Comparison of ENCODE assay signal across 12 mouse cellular contexts in genomic region chr4:132746911-132747517, GRCm38 (mm10). TPM values are rescaled to one million over a fixed set of nuclear protein-coding genes. Genes with fewer than 3 reads are reported as not detected.
DNase-seq lines count a peak whose midpoint lies in the region; ATAC-seq and TF ChIP-seq lines count a peak whose summit lies in the region.
"Had no signal": no experiment of that assay in that cellular context is flagged by ENCODE, and none has a peak within 500 bp of the region (broad histone marks: within the 10 kb centered on the region; RNA-seq: fewer than 3 reads in every experiment).

No protein-coding gene starts in this region.

- H3K27me3 ChIP-seq in heart, postnatal 0 days (ENCODE audit: control insufficient read depth, insufficient read depth, low read length) = no peaks in the 10 kb centered on the region
- H3K27me3 ChIP-seq in liver, embryonic 13.5 days = no peaks in the 10 kb centered on the region
- no peaks in the 10 kb centered on the region for H3K27me3 ChIP-seq in midbrain, postnatal 0 days (ENCODE audit: insufficient read depth, low read length)

- DNase-seq in heart, postnatal 0 days (ENCODE audit: low spot score) = no peak
- DNase-seq in heart, postnatal 4 days = no peak
- peak; percentile 39 for DNase-seq in thymus, postnatal 0 days (ENCODE audit: low spot score)
- no peak for DNase-seq in thymus, postnatal 14 days
- no peak for DNase-seq in liver, embryonic 13.5 days
- no peak for DNase-seq in midbrain, postnatal 0 days (ENCODE audit: low spot score)
- no peak for DNase-seq in adrenal gland, adult 18-20 months (ENCODE audit: low spot score in 2 of 2)
- DNase-seq in embryo, embryonic 9.5 days (ENCODE audit: extremely low spot score) = no peak
- DNase-seq: cerebellum, adult 9-11 months; gastrocnemius, postnatal 36 days had no signal

- no peak for TF ChIP-seq EP300 in heart, postnatal 0 days (IDR thresholded peaks at IDR 0.05; ENCODE audit: low read depth)

- H3K9ac ChIP-seq in heart, postnatal 0 days (replicated peaks; ENCODE audit: low read depth, low read length) = no peak overlapping the region; the same call in 1 of the 2 replicates
- no peak overlapping the region for H3K9ac ChIP-seq in liver, embryonic 13.5 days
- no peak overlapping the region for H3K9ac ChIP-seq in midbrain, postnatal 0 days (replicated peaks; ENCODE audit: low read length, poor library complexity, severe bottlenecking)

- H3K4me1 ChIP-seq in heart, postnatal 0 days (ENCODE audit: control insufficient read depth, insufficient read depth) = peaks cover 10% of the 10 kb centered on the region
- H3K4me1 ChIP-seq in liver, embryonic 13.5 days (replicated peaks) = peaks cover 30% of the 10 kb centered on the region
- peaks cover 11% of the 10 kb centered on the region; the same call in 1 of the 2 replicates for H3K4me1 ChIP-seq in midbrain, postnatal 0 days (ENCODE audit: insufficient read depth, low read length)

- peak overlapping the region; percentile 20; the same call in 1 of the 2 replicates for H3K4me2 ChIP-seq in heart, postnatal 0 days (ENCODE audit: low read depth, low read length)
- peak overlapping the region; percentile 29 for H3K4me2 ChIP-seq in liver, embryonic 13.5 days
- no peak overlapping the region for H3K4me2 ChIP-seq in midbrain, postnatal 0 days (ENCODE audit: low read depth, low read length, poor library complexity, severe bottlenecking)
- H3K4me2 ChIP-seq: midbrain, embryonic 11.5 days had no signal

- no peaks in the 10 kb centered on the region for H3K36me3 ChIP-seq in heart, postnatal 0 days (replicated peaks; ENCODE audit: control insufficient read depth, insufficient read depth, low read length)
- H3K36me3 ChIP-seq in liver, embryonic 13.5 days = no peaks in the 10 kb centered on the region
- no peaks in the 10 kb centered on the region for H3K36me3 ChIP-seq in midbrain, postnatal 0 days (ENCODE audit: insufficient read depth, low read length)

- H3K27ac ChIP-seq in heart, postnatal 0 days (ENCODE audit: low read depth) = peak overlapping the region; percentile 87
- peak overlapping the region; percentile 75 for H3K27ac ChIP-seq in liver, embryonic 13.5 days
- no peak overlapping the region for H3K27ac ChIP-seq in midbrain, postnatal 0 days (ENCODE audit: low read depth, low read length)

- no peak overlapping the region for H3K4me3 ChIP-seq in heart, postnatal 0 days (ENCODE audit: low read depth, low read length)
- no peak overlapping the region for H3K4me3 ChIP-seq in liver, embryonic 13.5 days (replicated peaks)
- no peak overlapping the region for H3K4me3 ChIP-seq in midbrain, postnatal 0 days (ENCODE audit: low read depth, low read length)
- H3K4me3 ChIP-seq: erythroblast, embryonic 14.5 days had no signal

- WGBS in heart, postnatal 0 days = 78% methylated on average over 9 of the region's 9 CpGs
- 56% methylated on average over 9 of the region's 9 CpGs for WGBS in liver, embryonic 13.5 days (ENCODE audit: insufficient replicate concordance)
- WGBS in midbrain, postnatal 0 days = 84% methylated on average over 9 of the region's 9 CpGs

- ATAC-seq in heart, postnatal 0 days (ENCODE audit: insufficient read depth, low read depth) = no peak
- no peak for ATAC-seq in liver, embryonic 13.5 days (ENCODE audit: low read depth)
- ATAC-seq in midbrain, postnatal 0 days (ENCODE audit: low FRiP score) = no peak

- no peaks in the 10 kb centered on the region for H3K9me3 ChIP-seq in heart, postnatal 0 days (replicated peaks; ENCODE audit: control insufficient read depth, low read length)
- H3K9me3 ChIP-seq in liver, embryonic 13.5 days (replicated peaks) = no peaks in the 10 kb centered on the region
- no peaks in the 10 kb centered on the region for H3K9me3 ChIP-seq in midbrain, postnatal 0 days (ENCODE audit: low read length)

- no peak for TF ChIP-seq CTCF in heart, postnatal 0 days (IDR thresholded peaks at IDR 0.05; ENCODE audit: low read depth)
- TF ChIP-seq CTCF in midbrain, postnatal 0 days (IDR thresholded peaks at IDR 0.05) = no peak

RNA-seq across cellular contexts. Expression of gene Smpdl3b, which starts 10.0 kb away (rescaled TPM):
- 0.11 and 2.6 TPM in 2 replicates for total RNA-seq in heart, postnatal 0 days (2014; rRNA removed; ENCODE audit: low replicate concordance)
- polyA plus RNA-seq in heart, postnatal 0 days (2015; fragmentation: Nextera tagmentation; extraction: Ambion mirVana) = 1.7 TPM in 2 replicates
- total RNA-seq in heart, postnatal 4 days (2021) = 1 to 10 TPM; 1.3 to 1.4 TPM
- polyA plus RNA-seq in thymus, postnatal 0 days (2015; fragmentation: Nextera tagmentation; extraction: Ambion mirVana) = 0.59 and 0.75 TPM in 2 replicates
- 1.1 and 1.2 TPM in 2 replicates for polyA plus RNA-seq in liver, embryonic 13.5 days (2015; fragmentation: Nextera tagmentation; extraction: Ambion mirVana)
- 0.47 and 1.3 TPM in 2 replicates for total RNA-seq in midbrain, postnatal 0 days (2014; rRNA removed)
- polyA plus RNA-seq in midbrain, postnatal 0 days (2015; fragmentation: Nextera tagmentation; extraction: Ambion mirVana) = 1.1 and 1.2 TPM in 2 replicates
- total RNA-seq in adrenal gland, adult 18-20 months (2021) = 10 to 100 TPM in 1 of 2 experiments, under 1 TPM in 1; 0.83 to 15.0 TPM

RNA-seq across cellular contexts. Expression of gene Xkr8, which starts 14.7 kb away (rescaled TPM):
- 0.53 and 0.54 TPM in 2 replicates for total RNA-seq in heart, postnatal 0 days (2014; rRNA removed; ENCODE audit: low replicate concordance)
- 2.1 and 3.0 TPM in 2 replicates for polyA plus RNA-seq in heart, postnatal 0 days (2015; fragmentation: Nextera tagmentation; extraction: Ambion mirVana)
- total RNA-seq in heart, postnatal 4 days (2021) = 1 to 10 TPM; 2.0 to 2.5 TPM
- 3.0 and 3.1 TPM in 2 replicates for polyA plus RNA-seq in thymus, postnatal 0 days (2015; fragmentation: Nextera tagmentation; extraction: Ambion mirVana)
- polyA plus RNA-seq in liver, embryonic 13.5 days (2015; fragmentation: Nextera tagmentation; extraction: Ambion mirVana) = 3.5 and 3.6 TPM in 2 replicates
- 6.2 and 7.1 TPM in 2 replicates for total RNA-seq in midbrain, postnatal 0 days (2014; rRNA removed)
- polyA plus RNA-seq in midbrain, postnatal 0 days (2015; fragmentation: Nextera tagmentation; extraction: Ambion mirVana) = 6.4 and 6.9 TPM in 2 replicates
- total RNA-seq in adrenal gland, adult 18-20 months (2021) = 1 to 10 TPM; 4.2 to 5.9 TPM

RNA-seq across cellular contexts. Expression of gene Rpa2, which starts 21.1 kb away (rescaled TPM):
- 26.1 and 56.1 TPM in 2 replicates for total RNA-seq in heart, postnatal 0 days (2014; rRNA removed; ENCODE audit: low replicate concordance)
- 32.0 and 35.0 TPM in 2 replicates for polyA plus RNA-seq in heart, postnatal 0 days (2015; fragmentation: Nextera tagmentation; extraction: Ambion mirVana)
- 10 to 100 TPM; 36.5 to 42.5 TPM for total RNA-seq in heart, postnatal 4 days (2021)
- 129 and 139 TPM in 2 replicates for polyA plus RNA-seq in thymus, postnatal 0 days (2015; fragmentation: Nextera tagmentation; extraction: Ambion mirVana)
- 107 and 117 TPM in 2 replicates for polyA plus RNA-seq in liver, embryonic 13.5 days (2015; fragmentation: Nextera tagmentation; extraction: Ambion mirVana)
- 17.1 and 18.9 TPM in 2 replicates for total RNA-seq in midbrain, postnatal 0 days (2014; rRNA removed)
- polyA plus RNA-seq in midbrain, postnatal 0 days (2015; fragmentation: Nextera tagmentation; extraction: Ambion mirVana) = 28.4 and 29.8 TPM in 2 replicates
- total RNA-seq in adrenal gland, adult 18-20 months (2021) = 1 to 10 TPM; 5.2 to 7.2 TPM

RNA-seq across cellular contexts. Expression of gene Themis2, which starts 49.2 kb away (rescaled TPM):
- total RNA-seq in heart, postnatal 0 days (2014; rRNA removed; ENCODE audit: low replicate concordance) = 0.73 and 1.2 TPM in 2 replicates
- polyA plus RNA-seq in heart, postnatal 0 days (2015; fragmentation: Nextera tagmentation; extraction: Ambion mirVana) = 0.78 and 1.1 TPM in 2 replicates
- 1 to 10 TPM; 2.9 to 3.4 TPM for total RNA-seq in heart, postnatal 4 days (2021)
- 2.7 and 2.9 TPM in 2 replicates for polyA plus RNA-seq in thymus, postnatal 0 days (2015; fragmentation: Nextera tagmentation; extraction: Ambion mirVana)
- polyA plus RNA-seq in liver, embryonic 13.5 days (2015; fragmentation: Nextera tagmentation; extraction: Ambion mirVana) = 1.7 and 2.4 TPM in 2 replicates
- total RNA-seq in midbrain, postnatal 0 days (2014; rRNA removed) = 0.28 and 0.49 TPM in 2 replicates
- 0.49 and 0.75 TPM in 2 replicates for polyA plus RNA-seq in midbrain, postnatal 0 days (2015; fragmentation: Nextera tagmentation; extraction: Ambion mirVana)
- 1 to 10 TPM; 1.7 to 3.3 TPM for total RNA-seq in adrenal gland, adult 18-20 months (2021)
